Mouse (Mus musculus): ENCODE data around the gene Elf3. TPM values are rescaled to one million over a fixed set of nuclear protein-coding genes. Genes with fewer than 3 reads are reported as not detected.
"Not testable (repeated sequence)": the region's sequence is repeated elsewhere in the genome, so short reads cannot be mapped to it uniquely, and the experiment has no call there.

Gene Elf3
- polyA plus RNA-seq, 1 experiment from 2014 or later, result not detected

DNA sequence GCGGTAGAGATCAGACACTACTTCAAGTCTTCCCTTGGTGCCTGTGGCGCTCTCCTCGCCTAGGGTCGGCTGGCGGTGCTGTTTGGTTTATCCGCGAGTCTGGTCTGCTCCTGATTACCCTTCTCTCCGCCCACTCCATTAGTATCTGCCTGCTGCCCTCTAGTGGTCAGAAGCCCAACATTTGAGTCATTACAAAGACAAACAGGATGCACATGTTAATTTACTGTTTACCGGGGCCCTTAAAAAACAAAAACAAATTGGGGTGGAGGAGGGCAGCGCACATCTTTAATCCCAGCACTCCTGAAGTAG lies 714 bp upstream of the Elf3 start:
- Histone ChIP-seq H3K4me3 (ENCODE audit: inconsistent target) (no peak overlapping the region), H3K79me2 (ENCODE audit: inconsistent target) (no peaks in the 10 kb centered on the region), H3K27ac (no peak overlapping the region), H3K36me3 (ENCODE audit: inconsistent target) (peaks cover 16% of the 10 kb centered on the region)
- WGBS (ENCODE audit: missing documents), result 4% methylated on average over 10 of the region's 10 CpGs

DNA sequence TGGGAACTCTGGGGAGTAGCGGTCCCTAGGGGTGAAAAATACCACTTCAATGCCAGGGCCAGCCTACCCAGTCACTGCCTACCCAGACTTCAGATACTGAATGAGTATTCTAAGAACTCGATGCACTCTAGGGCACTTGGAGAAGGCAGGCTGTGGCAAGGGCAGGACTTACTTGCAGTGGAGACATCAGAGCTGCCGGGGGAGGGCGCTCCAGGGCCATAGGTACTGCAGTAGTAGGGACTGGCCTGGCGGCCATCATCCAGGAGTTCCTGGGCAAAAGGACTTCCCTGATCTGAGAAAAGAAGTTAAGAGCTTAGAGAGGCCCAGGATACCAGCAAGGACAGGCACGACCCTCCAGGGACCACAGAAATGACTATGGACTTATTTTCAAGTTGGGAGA lies 2.1 kb downstream of the Elf3 start:
- 91% methylated on average over 6 of the region's 6 CpGs for WGBS (ENCODE audit: missing documents)
- no peak overlapping the region for H3K27ac ChIP-seq
- H3K4me3 ChIP-seq (ENCODE audit: inconsistent target), result no peak overlapping the region
- H3K36me3 ChIP-seq (ENCODE audit: inconsistent target), result no peaks in the 10 kb centered on the region
- H3K79me2 ChIP-seq (ENCODE audit: inconsistent target), result no peaks in the 10 kb centered on the region

GRCm38 (mm10) chr1:135252854-135253253 lies 5.5 kb downstream of the Elf3 start:
- Histone ChIP-seq H3K4me3 (ENCODE audit: inconsistent target) (no peak overlapping the region), H3K79me2 (ENCODE audit: inconsistent target) (no peaks in the 10 kb centered on the region), H3K36me3 (ENCODE audit: inconsistent target) (no peaks in the 10 kb centered on the region), H3K27ac (no peak overlapping the region)
- 66% methylated on average over 4 of the region's 4 CpGs for WGBS (ENCODE audit: missing documents)

GRCm38 (mm10) chr1:135251405-135251804 lies 7.0 kb downstream of the Elf3 start:
- Histone ChIP-seq H3K4me3 (ENCODE audit: inconsistent target) (no peak overlapping the region), H3K27ac (no peak overlapping the region), H3K36me3 (ENCODE audit: inconsistent target) (no peaks in the 10 kb centered on the region), H3K79me2 (ENCODE audit: inconsistent target) (no peaks in the 10 kb centered on the region)
- 92% methylated on average over 8 of the region's 8 CpGs for WGBS (ENCODE audit: missing documents)

GRCm38 (mm10) chr1:135250706-135251105 lies 7.7 kb downstream of the Elf3 start:
- H3K27ac ChIP-seq, result no peak overlapping the region
- H3K36me3 ChIP-seq (ENCODE audit: inconsistent target), result no peaks in the 10 kb centered on the region
- H3K79me2 ChIP-seq (ENCODE audit: inconsistent target), result no peaks in the 10 kb centered on the region
- 78% methylated on average over 3 of the region's 3 CpGs for WGBS (ENCODE audit: missing documents)
- no peak overlapping the region for H3K4me3 ChIP-seq (ENCODE audit: inconsistent target)

GRCm38 (mm10) chr1:135248434-135248850 lies 9.9 kb downstream of the Elf3 start:
- no peak overlapping the region for H3K27ac ChIP-seq
- H3K4me3 ChIP-seq (ENCODE audit: inconsistent target), result no peak overlapping the region
- WGBS (ENCODE audit: missing documents), result 32% methylated on average over 15 of the region's 15 CpGs
- no peaks in the 10 kb centered on the region for H3K79me2 ChIP-seq (ENCODE audit: inconsistent target)
- H3K36me3 ChIP-seq (ENCODE audit: inconsistent target), result no peaks in the 10 kb centered on the region

DNA sequence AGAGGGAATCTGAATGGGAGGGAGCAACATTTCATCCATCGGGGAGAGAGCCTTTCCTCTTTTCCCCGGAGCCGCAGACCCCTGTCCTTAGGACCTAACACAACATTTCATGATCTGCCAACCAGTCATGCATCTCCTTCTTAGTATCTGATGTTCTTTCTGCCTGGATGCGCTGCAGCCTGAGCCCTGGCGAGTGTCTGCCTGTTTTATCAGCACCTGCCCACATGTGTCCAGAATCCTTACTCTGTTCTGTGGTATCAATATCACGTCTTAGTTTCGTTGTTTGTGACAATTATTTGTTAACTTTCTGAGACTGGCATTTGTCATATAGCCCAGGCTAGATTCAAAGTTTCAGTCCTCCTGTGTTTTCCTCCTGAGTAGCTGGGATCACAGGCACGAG lies 14.4 kb downstream of the Elf3 start:
- H3K27ac ChIP-seq, result no peak overlapping the region
- WGBS (ENCODE audit: missing documents), result 92% methylated on average over 8 of the region's 8 CpGs
- no peaks in the 10 kb centered on the region for H3K79me2 ChIP-seq (ENCODE audit: inconsistent target)
- H3K36me3 ChIP-seq (ENCODE audit: inconsistent target), result no peaks in the 10 kb centered on the region
- no peak overlapping the region for H3K4me3 ChIP-seq (ENCODE audit: inconsistent target)

- 80% methylated on average over 4 of the region's 4 CpGs for WGBS (ENCODE audit: missing documents)
- H3K4me3 ChIP-seq (ENCODE audit: inconsistent target); H3K79me2 ChIP-seq (ENCODE audit: inconsistent target); H3K36me3 ChIP-seq (ENCODE audit: inconsistent target); H3K27ac ChIP-seq: not testable (repeated sequence)
Observed at GRCm38 (mm10) chr1:135240206-135240605, 18.2 kb downstream of the Elf3 start.

GRCm38 (mm10) chr1:135237131-135237851 lies 21.1 kb downstream of the Elf3 start:
- H3K36me3 ChIP-seq (ENCODE audit: inconsistent target), result no peaks in the 10 kb centered on the region
- no peaks in the 10 kb centered on the region for H3K79me2 ChIP-seq (ENCODE audit: inconsistent target)
- WGBS (ENCODE audit: missing documents), result 92% methylated on average over 12 of the region's 12 CpGs
- H3K27ac ChIP-seq, result no peak overlapping the region
- H3K4me3 ChIP-seq (ENCODE audit: inconsistent target), result no peak overlapping the region

DNA sequence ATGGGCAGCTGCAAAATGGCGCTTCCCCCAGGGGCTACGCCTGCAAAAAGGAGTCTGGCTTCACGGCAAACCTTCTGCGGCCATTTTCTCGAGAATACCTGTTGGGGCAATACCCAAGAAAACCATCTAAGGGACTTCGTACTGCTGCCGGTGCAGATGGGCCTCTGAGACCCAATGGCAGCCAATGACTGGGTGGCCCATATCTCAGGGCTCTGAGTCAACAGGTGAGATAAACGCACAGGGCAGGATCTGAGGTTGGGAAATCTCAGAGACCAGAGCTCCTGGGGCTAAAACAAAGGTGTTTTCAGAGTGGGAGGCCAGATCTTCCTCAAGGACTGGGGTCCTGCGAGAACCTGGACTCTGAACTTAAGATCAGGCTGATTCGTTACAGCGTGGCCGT lies 23.6 kb downstream of the Elf3 start:
- no peak overlapping the region for H3K4me3 ChIP-seq (ENCODE audit: inconsistent target)
- H3K36me3 ChIP-seq (ENCODE audit: inconsistent target), result no peaks in the 10 kb centered on the region
- 92% methylated on average over 12 of the region's 12 CpGs for WGBS (ENCODE audit: missing documents)

DNA sequence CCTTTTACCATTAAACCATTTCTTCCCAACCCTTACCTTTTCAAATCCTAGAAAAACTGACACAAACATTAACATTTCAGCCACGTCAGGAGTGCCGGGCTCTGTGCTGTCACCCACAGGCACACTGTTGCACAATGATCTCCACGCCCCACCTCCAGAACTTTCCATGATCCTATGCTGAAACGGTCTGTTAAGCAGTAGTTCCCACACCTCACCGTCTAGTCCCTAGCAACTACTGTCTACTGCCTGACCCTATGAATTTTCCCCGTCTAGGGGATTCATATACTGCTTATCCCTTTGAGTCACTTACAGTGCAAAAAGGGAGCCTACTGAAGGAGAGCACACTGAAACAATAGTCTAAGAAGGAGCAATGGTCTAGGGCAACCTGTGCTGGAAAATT lies 24.4 kb downstream of the Elf3 start:
- WGBS (ENCODE audit: missing documents), result 79% methylated on average over 6 of the region's 6 CpGs
- no peaks in the 10 kb centered on the region for H3K79me2 ChIP-seq (ENCODE audit: inconsistent target)
- H3K4me3 ChIP-seq (ENCODE audit: inconsistent target), result no peak overlapping the region
- no peak overlapping the region for H3K27ac ChIP-seq
- no peaks in the 10 kb centered on the region for H3K36me3 ChIP-seq (ENCODE audit: inconsistent target)

More for the DNA sequence above, 23.6 kb downstream of the Elf3 start:
- no peak overlapping the region for H3K27ac ChIP-seq
- no peaks in the 10 kb centered on the region for H3K79me2 ChIP-seq (ENCODE audit: inconsistent target)

GRCm38 (mm10) chr1:135231878-135232277 lies 26.5 kb downstream of the Elf3 start:
- not testable (repeated sequence) for H3K27ac ChIP-seq; H3K36me3 ChIP-seq (ENCODE audit: inconsistent target); H3K4me3 ChIP-seq (ENCODE audit: inconsistent target); H3K79me2 ChIP-seq (ENCODE audit: inconsistent target)
- 81% methylated on average over 20 of the region's 20 CpGs for WGBS (ENCODE audit: missing documents)

DNA sequence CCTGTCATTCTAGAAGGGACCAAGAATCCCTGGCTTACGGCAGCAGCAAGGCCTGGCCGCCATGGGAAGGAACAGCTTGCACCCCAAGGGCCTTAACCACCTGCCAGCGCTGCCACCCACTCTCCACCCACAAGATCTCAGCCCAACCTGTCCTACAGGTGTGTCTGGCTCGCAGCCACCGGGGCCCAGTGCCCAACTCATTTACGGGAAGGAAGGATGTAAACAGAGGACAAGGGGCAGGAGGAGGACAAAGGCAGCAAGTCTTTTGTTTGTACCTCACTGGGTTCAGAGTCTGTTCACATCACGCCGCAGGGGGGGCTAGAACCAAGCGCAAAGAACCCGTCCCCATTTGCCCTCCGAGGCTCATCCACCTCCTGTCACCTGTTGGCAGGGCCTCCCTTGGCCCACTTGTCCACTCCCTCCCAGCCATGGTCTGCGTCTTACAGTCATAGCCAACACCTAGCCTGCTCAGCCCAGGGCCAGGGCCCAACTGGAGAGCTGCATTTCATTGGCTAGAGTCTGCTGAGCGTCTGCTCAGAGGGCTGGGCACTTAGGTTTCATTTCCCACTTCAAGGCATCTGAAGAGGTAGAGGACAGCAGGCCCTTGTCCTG lies 30.9 kb downstream of the Elf3 start:
- H3K27ac ChIP-seq, result no peak overlapping the region
- H3K36me3 ChIP-seq (ENCODE audit: inconsistent target), result no peaks in the 10 kb centered on the region
- no peaks in the 10 kb centered on the region for H3K79me2 ChIP-seq (ENCODE audit: inconsistent target)
- WGBS (ENCODE audit: missing documents), result 89% methylated on average over 13 of the region's 13 CpGs
- no peak overlapping the region for H3K4me3 ChIP-seq (ENCODE audit: inconsistent target)

GRCm38 (mm10) chr1:135224981-135225604 lies 33.3 kb downstream of the Elf3 start:
- Histone ChIP-seq H3K4me3 (ENCODE audit: inconsistent target) (no peak overlapping the region), H3K27ac (no peak overlapping the region), H3K36me3 (ENCODE audit: inconsistent target) (no peaks in the 10 kb centered on the region), H3K79me2 (ENCODE audit: inconsistent target) (no peaks in the 10 kb centered on the region)
- WGBS (ENCODE audit: missing documents), result 72% methylated on average over 6 of the region's 6 CpGs

DNA sequence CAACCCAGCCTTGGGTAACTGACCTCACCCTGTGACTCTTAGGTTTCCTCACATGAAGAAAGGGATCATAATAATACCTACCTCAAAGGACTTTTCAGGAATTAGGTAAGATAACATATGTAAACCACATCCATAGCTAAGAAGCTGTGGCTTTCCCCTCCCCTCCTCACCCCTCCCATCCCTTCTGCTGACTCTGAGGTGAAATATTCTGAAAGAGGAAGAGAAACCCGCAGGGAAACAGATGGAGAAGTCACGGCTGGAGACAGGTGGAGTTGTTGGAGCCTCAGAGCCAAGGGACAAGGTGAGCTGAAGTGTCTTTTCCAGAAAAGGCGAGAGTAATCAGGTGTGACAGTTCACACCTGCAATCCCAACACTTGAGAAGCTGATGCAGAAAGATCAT lies 34.2 kb downstream of the Elf3 start:
- H3K36me3 ChIP-seq (ENCODE audit: inconsistent target), result no peaks in the 10 kb centered on the region
- WGBS (ENCODE audit: missing documents), result 0% methylated on average over 3 of the region's 3 CpGs
- no peak overlapping the region for H3K4me3 ChIP-seq (ENCODE audit: inconsistent target)

More for the DNA sequence above, 34.2 kb downstream of the Elf3 start:
- Histone ChIP-seq H3K79me2 (ENCODE audit: inconsistent target) (no peaks in the 10 kb centered on the region), H3K27ac (no peak overlapping the region)

All from macrophage (primary cell).